Mouse (Mus musculus) heart, adult 2 months (tissue): ENCODE measurements around the gene Snrnp25.

ENCODE experiments used
- CTCF ChIP-seq: fragments of 200-600 bp; IDR thresholded peaks from 2 replicates; pipeline ENCODE4 v1.8.1; 2022; ENCODE audit warnings: antibody characterized with exemption, mild to moderate bottlenecking, moderate library complexity
- EP300 ChIP-seq: fragments of 200-500 bp; IDR thresholded peaks from 2 replicates; pipeline ENCODE4 v1.6.1; 2011; ENCODE audit warnings: low read depth, low read length, control low read depth; ENCODE audit not compliant: insufficient read depth
- POLR2A ChIP-seq: fragments of 200-500 bp; IDR thresholded peaks from 2 replicates; pipeline ENCODE4 v1.6.1; 2011; ENCODE audit warnings: mild to moderate bottlenecking, low read depth, low read length, control low read depth; ENCODE audit not compliant: insufficient read depth

DNA sequence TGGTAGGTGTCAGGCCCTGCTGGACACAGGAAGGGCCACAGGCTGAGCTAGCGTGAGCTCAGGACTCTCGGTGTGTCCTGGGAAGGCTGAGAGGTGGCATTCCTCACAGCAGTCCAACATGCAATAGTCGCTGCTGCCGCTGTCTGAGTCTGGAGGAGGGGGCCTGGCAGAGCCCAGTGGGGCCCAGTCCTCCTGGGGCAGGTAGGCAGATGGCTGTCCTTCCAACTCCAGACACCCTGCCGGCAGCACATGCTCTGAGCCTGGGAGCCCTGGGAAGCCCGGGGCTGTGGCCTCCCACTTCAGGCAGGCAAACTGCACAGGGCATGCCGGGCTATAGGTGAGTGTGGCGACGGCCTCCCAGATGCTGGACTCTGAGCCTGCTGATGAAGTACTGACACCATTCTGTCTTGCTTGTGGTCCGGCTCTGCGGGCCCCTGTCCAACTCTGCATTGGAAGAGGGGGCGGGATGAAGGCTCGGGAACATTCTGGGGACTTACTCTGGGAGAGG, 14.6 kb upstream of the Snrnp25 start:
- TF ChIP-seq EP300 (no peak), CTCF (no peak), POLR2A (no peak)
